Mouse (Mus musculus) erythroblast, embryonic 14.5 days (primary cell): ENCODE results near the gene Usp20.

ENCODE experiments used
- GATA1 ChIP-seq: IDR thresholded peaks from 2 replicates; pipeline ENCODE4 v1.6.1; 2012; ENCODE audit warnings: low read length, inconsistent platforms, mixed read lengths
- TAL1 ChIP-seq: IDR thresholded peaks from 3 replicates; pipeline ENCODE4 v1.6.1; 2012; ENCODE audit warnings: low read length, inconsistent platforms, mixed read lengths

DNA sequence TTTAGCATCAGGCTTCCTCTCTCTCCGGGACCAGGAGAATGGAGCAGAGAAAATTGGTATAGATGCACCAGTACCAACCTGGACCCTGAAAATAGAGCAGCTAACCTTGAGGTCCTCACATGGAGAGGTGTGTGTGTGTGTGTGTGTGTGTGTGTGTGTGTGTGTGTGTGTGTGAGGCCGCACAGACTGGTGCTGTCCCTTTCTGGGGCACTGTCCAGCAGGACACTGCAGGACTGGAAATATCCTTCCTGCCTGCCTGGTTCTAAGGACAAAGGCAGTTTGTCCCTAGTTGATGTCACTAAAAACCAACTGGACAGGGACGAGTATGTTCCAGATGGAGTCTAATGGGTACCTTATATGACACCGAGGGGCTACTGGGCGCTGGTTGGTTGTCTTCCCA, 41.9 kb downstream of the Usp20 start:
- no peak for TF ChIP-seq GATA1
- no peak for TF ChIP-seq TAL1
